Mouse (Mus musculus): ENCODE measurements at regions not wholly inside any gene's neighbourhood (a gene's known extent, or its start where the extent isn't known, plus 50 kb on each side); places are given as distances from the start of the nearest gene placed in this dataset.

DNA sequence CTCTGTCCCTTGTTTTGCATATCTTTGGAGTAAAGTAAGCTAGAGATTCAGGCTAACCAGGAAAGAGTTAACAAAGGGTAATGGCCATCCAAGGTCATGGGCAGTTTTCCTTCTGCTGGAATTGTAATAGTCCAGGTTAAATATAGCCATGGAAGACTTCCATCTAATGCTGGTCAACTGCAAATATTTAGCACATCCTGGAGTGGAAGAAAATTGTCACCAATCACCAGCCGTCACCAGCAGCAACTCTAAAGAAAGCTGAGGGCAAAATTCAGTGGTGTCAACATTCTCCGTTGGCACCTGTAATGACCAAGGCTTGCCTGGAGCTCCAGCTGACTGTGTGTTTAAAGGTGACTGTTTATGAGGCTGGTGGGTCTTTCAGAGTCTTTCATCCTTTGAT, 2011.7 kb upstream of the Lrrc6 start:
- TF ChIP-seq POLR2A (IDR thresholded peaks at IDR 0.05; ENCODE audit: borderline replicate concordance, control insufficient read depth, low read depth, low read length) (no peak), CTCF (IDR thresholded peaks at IDR 0.05; ENCODE audit: control insufficient read depth, insufficient read depth, low read length) (no peak)

All from bone marrow, adult 2 months (tissue).